Mouse (Mus musculus): Measurements from ENCODE around the gene Gga3. TPM values are rescaled to one million over a fixed set of nuclear protein-coding genes. Genes with fewer than 3 reads are reported as not detected.
"Not testable (repeated sequence)": the region's sequence is repeated elsewhere in the genome, so short reads cannot be mapped to it uniquely, and the experiment has no call there.

The Gga3 gene
- 25.4 and 25.7 TPM in 2 replicates for polyA plus RNA-seq (2016; fragmentation: Nextera tagmentation; extraction: Ambion mirVana)

DNA sequence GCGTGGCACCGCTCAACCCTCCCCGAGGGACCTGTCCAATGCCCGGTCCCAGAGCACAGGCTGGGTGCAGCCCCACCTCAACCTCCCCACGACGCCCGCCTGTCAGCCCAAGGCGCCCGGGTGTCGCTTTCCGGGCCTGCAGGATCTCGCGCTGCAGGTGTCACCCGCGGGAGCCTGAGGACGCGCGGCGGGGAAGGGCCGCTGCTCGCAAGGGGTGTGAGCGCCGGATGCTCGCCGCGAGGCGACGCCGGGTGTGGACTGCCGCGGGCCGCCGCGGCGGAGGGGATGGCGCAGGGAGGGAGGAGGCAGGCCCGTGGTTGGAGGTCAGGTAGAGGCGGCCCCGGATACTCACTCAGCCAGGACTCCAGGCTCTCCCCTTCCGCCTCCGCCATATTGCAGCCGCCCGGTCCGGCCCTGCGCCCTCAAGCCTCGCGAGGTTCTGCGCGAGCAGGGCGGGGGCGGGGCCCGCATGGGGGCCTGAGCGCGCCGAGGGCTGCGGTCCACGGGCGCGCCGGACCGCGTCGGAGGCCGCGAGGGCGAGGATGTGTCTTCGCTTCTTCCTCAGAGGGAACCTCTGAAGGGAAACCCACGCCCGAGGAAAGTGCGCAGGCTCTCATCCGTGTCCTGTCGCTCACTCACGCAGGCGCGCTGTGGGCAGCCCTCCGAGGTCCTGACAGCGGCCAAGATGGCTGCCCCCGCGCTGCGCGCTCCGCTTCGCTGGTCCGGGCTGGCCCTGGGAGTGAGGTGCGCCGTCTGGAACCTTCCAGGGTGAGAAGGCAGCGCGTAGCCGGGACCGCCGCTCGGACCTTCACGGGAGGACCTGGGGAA lies at the start of gene Gga3, which contains the start of gene Mrps7:
Gene Gga3 (minus strand): TSS at position 576 of the 828 bp plus-strand sequence.
Gene Mrps7 (plus strand): TSS at position 450 of the 828 bp plus-strand sequence.
- peaks cover 44% of the 10 kb centered on the region for H3K36me3 ChIP-seq
- H3K4me1 ChIP-seq = peaks cover 47% of the 10 kb centered on the region
- under 1% methylated on average over 93 of the region's 93 CpGs for WGBS
- no peaks in the 10 kb centered on the region for H3K9me3 ChIP-seq
- H3K27ac ChIP-seq = peak within 1 kb of the TSS; percentile 99
- no peaks in the 10 kb centered on the region for H3K27me3 ChIP-seq (ENCODE audit: insufficient read depth, poor library complexity, severe bottlenecking)
- DNase-seq (ENCODE audit: low spot score) = peak; percentile 93
- peak within 1 kb of the TSS; percentile 87 for H3K4me3 ChIP-seq

- H3K4me1 ChIP-seq = peaks cover 25% of the 10 kb centered on the region
- no peaks in the 10 kb centered on the region for H3K27me3 ChIP-seq (ENCODE audit: insufficient read depth, poor library complexity, severe bottlenecking)
- no peak overlapping the region for H3K4me3 ChIP-seq
- WGBS = 67% methylated on average over 3 of the region's 3 CpGs
- H3K27ac ChIP-seq = peak overlapping the region; percentile 52; the same call in 1 of the 2 replicates
- H3K9me3 ChIP-seq = no peaks in the 10 kb centered on the region
- H3K36me3 ChIP-seq = peaks cover 35% of the 10 kb centered on the region
- DNase-seq (ENCODE audit: low spot score) = no peak
These were observed 49.3 kb upstream of the Gga3 start for GRCm38 (mm10) chr11:115653194-115653593.

DNA sequence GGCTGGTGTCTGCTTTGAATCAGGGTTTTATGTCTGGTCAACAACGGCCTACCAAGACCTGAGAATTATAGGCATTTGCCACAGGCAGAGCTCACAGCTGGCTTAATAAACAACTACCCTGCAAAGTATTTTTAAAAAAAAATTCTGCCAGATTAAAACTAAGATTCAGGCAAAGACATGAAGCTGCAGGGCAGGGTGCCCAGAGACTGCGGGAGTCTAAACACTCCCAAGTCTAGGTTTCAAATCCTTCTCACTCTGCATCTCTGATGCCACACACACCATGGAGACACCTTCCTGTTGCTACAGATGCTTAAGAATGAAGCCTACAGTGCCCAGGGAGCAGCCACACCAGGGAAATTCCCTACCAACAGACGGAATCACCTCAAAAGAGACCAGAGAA lies 47.8 kb upstream of the Gga3 start:
- Histone ChIP-seq H3K9me3 (no peaks in the 10 kb centered on the region), H3K4me1 (peaks cover 25% of the 10 kb centered on the region), H3K27ac (no peak overlapping the region), H3K27me3 (ENCODE audit: insufficient read depth, poor library complexity, severe bottlenecking) (no peaks in the 10 kb centered on the region), H3K36me3 (peaks cover 43% of the 10 kb centered on the region), H3K4me3 (no peak overlapping the region)
- 88% methylated on average over 3 of the region's 3 CpGs for WGBS
- DNase-seq (ENCODE audit: low spot score) = no peak

DNA sequence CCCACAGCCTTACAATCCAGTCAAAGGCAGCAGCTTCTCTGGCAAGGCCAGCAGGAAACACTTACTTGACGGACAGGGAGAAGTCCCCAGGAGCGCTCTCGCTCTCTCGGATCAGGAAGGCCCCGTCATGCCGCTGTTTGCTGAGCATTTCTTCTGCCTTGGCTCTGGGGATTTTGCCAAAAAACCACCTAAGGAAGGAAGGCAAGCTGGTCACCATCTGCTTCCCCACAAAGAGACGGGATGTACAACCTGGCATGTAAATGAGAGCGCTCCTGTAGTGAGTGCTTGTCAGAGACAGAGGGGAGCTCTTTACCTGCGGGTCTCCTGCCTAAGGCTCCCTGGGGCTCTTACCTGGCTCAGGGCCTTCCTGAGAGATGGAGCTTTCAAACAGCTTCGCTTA lies 45.9 kb upstream of the Gga3 start:
- DNase-seq (ENCODE audit: low spot score) = no peak
- H3K36me3 ChIP-seq = peaks cover 46% of the 10 kb centered on the region
- no peaks in the 10 kb centered on the region for H3K27me3 ChIP-seq (ENCODE audit: insufficient read depth, poor library complexity, severe bottlenecking)
- no peaks in the 10 kb centered on the region for H3K9me3 ChIP-seq
- H3K4me3 ChIP-seq = no peak overlapping the region
- 56% methylated on average over 10 of the region's 10 CpGs for WGBS
- H3K27ac ChIP-seq = peak overlapping the region; percentile 42; the same call in 1 of the 2 replicates
- peaks cover 25% of the 10 kb centered on the region for H3K4me1 ChIP-seq

- DNase-seq (ENCODE audit: low spot score) = no peak
- Histone ChIP-seq H3K4me3 (no peak overlapping the region), H3K9me3 (no peaks in the 10 kb centered on the region), H3K27me3 (ENCODE audit: insufficient read depth, poor library complexity, severe bottlenecking) (no peaks in the 10 kb centered on the region), H3K4me1 (peaks cover 14% of the 10 kb centered on the region), H3K27ac (no peak overlapping the region), H3K36me3 (peaks cover 52% of the 10 kb centered on the region)
- 54% methylated on average over 6 of the region's 6 CpGs for WGBS
These were observed 43.6 kb upstream of the Gga3 start for GRCm38 (mm10) chr11:115647459-115647858.

GRCm38 (mm10) chr11:115646439-115646838 lies 42.6 kb upstream of the Gga3 start:
- peaks cover 12% of the 10 kb centered on the region for H3K4me1 ChIP-seq
- H3K9me3 ChIP-seq = no peaks in the 10 kb centered on the region
- peaks cover 52% of the 10 kb centered on the region for H3K36me3 ChIP-seq
- H3K4me3 ChIP-seq = no peak overlapping the region
- 88% methylated on average over 9 of the region's 9 CpGs for WGBS
- H3K27me3 ChIP-seq (ENCODE audit: insufficient read depth, poor library complexity, severe bottlenecking) = no peaks in the 10 kb centered on the region
- no peak overlapping the region for H3K27ac ChIP-seq
- DNase-seq (ENCODE audit: low spot score) = no peak

- H3K27me3 ChIP-seq (ENCODE audit: insufficient read depth, poor library complexity, severe bottlenecking); H3K27ac ChIP-seq; H3K4me3 ChIP-seq; DNase-seq (ENCODE audit: low spot score); H3K9me3 ChIP-seq: not testable (repeated sequence)
- Histone ChIP-seq H3K4me1 (peaks cover 14% of the 10 kb centered on the region), H3K36me3 (peaks cover 52% of the 10 kb centered on the region)
- WGBS = 90% methylated on average over 14 of the region's 14 CpGs
These were observed 41.6 kb upstream of the Gga3 start for GRCm38 (mm10) chr11:115645498-115645897.

- 90% methylated on average over 13 of the region's 13 CpGs for whole genome bisulfite sequencing
- H3K36me3 ChIP-seq = peaks cover 44% of the 10 kb centered on the region
- H3K4me1 ChIP-seq = peaks cover 7% of the 10 kb centered on the region; the same call in 1 of the 2 replicates
- no peak overlapping the region for H3K4me3 ChIP-seq
- DNase-seq (ENCODE audit: low spot score) = no peak
- H3K27ac ChIP-seq = no peak overlapping the region
- no peaks in the 10 kb centered on the region for H3K27me3 ChIP-seq (ENCODE audit: insufficient read depth, poor library complexity, severe bottlenecking)
- no peaks in the 10 kb centered on the region for H3K9me3 ChIP-seq
These were observed 40.5 kb upstream of the Gga3 start for GRCm38 (mm10) chr11:115644308-115644707.

- H3K9me3 ChIP-seq = no peaks in the 10 kb centered on the region
- peaks cover 10% of the 10 kb centered on the region; the same call in 1 of the 2 replicates for H3K4me1 ChIP-seq
- DNase-seq (ENCODE audit: low spot score) = no peak
- 71% methylated on average over 10 of the region's 10 CpGs for WGBS
- no peak overlapping the region for H3K27ac ChIP-seq
- no peaks in the 10 kb centered on the region for H3K27me3 ChIP-seq (ENCODE audit: insufficient read depth, poor library complexity, severe bottlenecking)
- peaks cover 38% of the 10 kb centered on the region for H3K36me3 ChIP-seq
- no peak overlapping the region for H3K4me3 ChIP-seq
These were observed 39.4 kb upstream of the Gga3 start for GRCm38 (mm10) chr11:115643265-115643664.

GRCm38 (mm10) chr11:115642705-115643104 lies 38.9 kb upstream of the Gga3 start:
- Histone ChIP-seq H3K4me1 (peaks cover 10% of the 10 kb centered on the region; the same call in 1 of the 2 replicates), H3K4me3 (no peak overlapping the region), H3K27ac (no peak overlapping the region), H3K36me3 (peaks cover 33% of the 10 kb centered on the region), H3K27me3 (ENCODE audit: insufficient read depth, poor library complexity, severe bottlenecking) (no peaks in the 10 kb centered on the region), H3K9me3 (no peaks in the 10 kb centered on the region)
- WGBS = 92% methylated on average over 2 of the region's 2 CpGs
- DNase-seq (ENCODE audit: low spot score) = no peak

GRCm38 (mm10) chr11:115641664-115642036 lies 37.8 kb upstream of the Gga3 start:
- Histone ChIP-seq H3K27ac (no peak overlapping the region), H3K9me3 (no peaks in the 10 kb centered on the region), H3K4me1 (peaks cover 10% of the 10 kb centered on the region; the same call in 1 of the 2 replicates), H3K27me3 (ENCODE audit: insufficient read depth, poor library complexity, severe bottlenecking) (no peaks in the 10 kb centered on the region), H3K4me3 (no peak overlapping the region), H3K36me3 (peaks cover 29% of the 10 kb centered on the region)
- DNase-seq (ENCODE audit: low spot score) = no peak
- 86% methylated on average over 4 of the region's 4 CpGs for WGBS

DNA sequence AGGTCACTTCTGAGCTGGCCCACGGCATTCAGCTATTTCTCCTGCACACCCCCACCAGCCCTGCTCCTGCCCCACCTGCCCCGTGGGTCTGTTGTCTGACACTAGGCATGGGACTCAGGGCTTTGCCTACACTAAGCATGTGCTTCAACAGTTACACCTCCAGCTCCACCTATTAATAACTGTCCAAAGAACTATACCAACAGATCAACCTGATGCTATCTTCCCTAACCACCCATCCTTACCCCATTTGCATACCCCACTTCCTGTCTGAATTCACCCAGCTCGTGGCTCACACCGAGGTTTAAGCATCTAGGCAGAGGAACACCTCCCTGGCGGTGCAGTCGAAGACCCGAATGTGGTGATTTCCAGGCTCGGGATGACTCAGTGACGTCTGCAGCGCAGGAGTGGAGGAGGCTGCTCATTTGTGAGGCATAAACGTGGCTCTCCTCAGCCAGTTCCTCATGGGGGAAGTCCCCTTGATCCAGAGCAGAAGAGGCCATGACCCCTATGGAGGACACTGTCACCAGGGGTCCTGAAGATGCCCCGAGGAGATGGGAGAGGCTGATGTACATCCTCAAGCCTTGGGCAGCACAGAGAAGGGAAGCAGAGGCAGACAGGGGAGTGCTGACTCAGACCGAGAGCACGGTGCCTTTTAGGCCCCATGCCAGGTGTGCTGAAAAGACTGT lies 37.3 kb upstream of the Gga3 start:
- no peak for DNase-seq (ENCODE audit: low spot score)
- peaks cover 25% of the 10 kb centered on the region for H3K36me3 ChIP-seq
- peaks cover 10% of the 10 kb centered on the region; the same call in 1 of the 2 replicates for H3K4me1 ChIP-seq
- WGBS = 48% methylated on average over 14 of the region's 14 CpGs
- H3K9me3 ChIP-seq = no peaks in the 10 kb centered on the region
- H3K27me3 ChIP-seq (ENCODE audit: insufficient read depth, poor library complexity, severe bottlenecking) = no peaks in the 10 kb centered on the region
- no peak overlapping the region for H3K27ac ChIP-seq
- no peak overlapping the region for H3K4me3 ChIP-seq

DNA sequence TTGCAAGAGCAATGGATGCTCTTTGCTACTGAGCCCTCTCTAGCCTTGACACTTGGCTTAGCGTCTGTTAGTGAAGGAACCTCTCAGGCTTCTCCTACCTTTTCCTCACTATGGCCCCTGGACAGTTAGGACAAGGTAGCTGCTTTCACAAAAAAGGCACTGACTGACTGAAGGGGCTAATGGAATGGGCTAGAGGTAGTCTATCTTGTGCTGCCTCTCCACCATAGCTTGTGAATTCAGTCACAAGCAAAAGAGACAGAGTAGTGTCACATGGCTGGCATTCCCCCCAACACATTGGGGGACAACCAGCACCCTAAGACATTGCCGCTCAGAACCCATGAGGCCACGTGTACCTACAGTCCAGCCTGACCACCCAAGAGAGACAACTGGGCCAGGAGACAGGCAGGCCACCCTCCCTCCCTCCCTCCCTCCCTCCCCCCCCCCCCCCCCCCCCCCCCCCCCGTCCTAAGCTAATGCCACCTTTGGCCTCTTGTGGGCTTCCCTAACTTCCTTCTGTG lies 36.5 kb upstream of the Gga3 start:
- 77% methylated on average over 3 of the region's 4 CpGs for WGBS
- Histone ChIP-seq H3K4me3 (no peak overlapping the region), H3K36me3 (peaks cover 21% of the 10 kb centered on the region)

More for the DNA sequence above, 36.5 kb upstream of the Gga3 start:
- Histone ChIP-seq H3K27me3 (ENCODE audit: insufficient read depth, poor library complexity, severe bottlenecking) (no peaks in the 10 kb centered on the region), H3K9me3 (no peaks in the 10 kb centered on the region), H3K27ac (no peak overlapping the region), H3K4me1 (peaks cover 10% of the 10 kb centered on the region; the same call in 1 of the 2 replicates)
- DNase-seq (ENCODE audit: low spot score) = no peak
